Mouse (Mus musculus): ENCODE results near the gene Bicc1.

DNA sequence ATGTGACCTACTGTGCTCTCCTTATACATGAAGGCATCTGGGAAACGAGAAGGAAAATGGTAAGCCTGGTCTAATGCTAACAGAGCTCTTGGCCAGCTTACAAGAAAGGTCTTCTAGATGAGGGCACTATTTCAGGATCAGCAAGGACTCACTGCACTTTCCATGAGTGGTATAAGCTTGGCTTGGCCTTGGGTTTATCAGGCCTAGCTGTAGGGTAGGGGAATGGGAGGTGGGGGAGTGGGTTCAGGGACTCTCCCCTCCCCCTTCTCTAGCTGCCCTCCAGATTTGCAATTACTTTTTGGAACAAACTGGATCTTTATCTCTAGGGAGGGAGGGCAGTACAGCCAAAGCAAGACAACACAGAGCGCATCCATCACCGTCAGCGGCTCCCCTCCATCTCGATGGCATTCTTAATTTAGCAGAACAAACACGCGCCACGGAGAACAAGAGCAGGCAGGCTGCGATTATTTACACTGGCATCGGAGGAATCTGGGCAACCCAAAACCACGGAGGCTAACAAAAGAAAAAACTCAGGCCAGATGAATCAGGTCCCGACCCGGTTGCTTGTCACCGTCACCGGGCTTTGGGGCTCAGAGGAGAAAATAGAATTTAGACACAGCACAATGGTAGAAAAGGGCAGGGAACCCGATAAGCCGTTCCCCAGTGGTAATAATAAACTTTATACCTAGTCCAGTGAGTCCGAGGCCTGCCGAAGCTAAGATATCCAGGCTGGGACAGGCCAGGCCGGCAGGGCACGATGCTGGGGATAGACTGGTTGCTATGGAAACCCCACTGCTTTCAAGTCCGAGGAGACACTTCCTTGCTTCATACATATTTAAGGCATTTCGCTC is 210.0 kb downstream of the Bicc1 start:
- no peak for TF ChIP-seq GATA1 (IDR thresholded peaks at IDR 0.05; ENCODE audit: borderline replicate concordance, low read length)
- no peak for TF ChIP-seq FLI1 (IDR thresholded peaks at IDR 0.05; ENCODE audit: low read length)
